In the genomic region with DNA sequence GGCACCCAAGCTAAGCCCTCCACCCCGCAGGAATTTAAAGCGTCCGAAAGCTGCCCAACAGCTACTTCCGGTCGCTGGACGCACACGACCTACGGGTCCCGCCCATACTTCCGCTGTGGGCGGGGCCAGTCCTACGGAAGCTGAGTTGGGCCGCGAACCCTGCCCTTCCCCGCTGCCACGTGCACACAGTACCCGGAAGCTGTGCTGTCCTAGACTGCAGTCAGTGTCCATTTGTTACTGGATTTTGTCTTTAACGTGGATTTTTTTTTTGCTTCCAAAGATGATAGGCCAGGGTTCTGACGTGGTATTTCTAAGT, we compare ENCODE assay signal across 8 mouse cellular contexts. TPM values are rescaled to one million over a fixed set of nuclear protein-coding genes. Genes with fewer than 3 reads are reported as not detected.
A peak's percentile ranks its signal among the peaks of the same experiment; 100 is the strongest.
DNase-seq lines count a peak whose midpoint lies in the region; ATAC-seq and TF ChIP-seq lines count a peak whose summit lies in the region.

A gene (minus strand): TSS at position 79 of the 316 bp plus-strand sequence.

- H3K9me3 ChIP-seq in G1E (replicated peaks): no peaks in the 10 kb centered on the region
- no peaks in the 10 kb centered on the region for H3K9me3 ChIP-seq in forebrain, postnatal 0 days (ENCODE audit: low read length)
- H3K9me3 ChIP-seq in lung, embryonic 15.5 days: no peaks in the 10 kb centered on the region

- peak within 1 kb of the TSS; percentile 76 for H3K4me2 ChIP-seq in forebrain, postnatal 0 days (ENCODE audit: low read depth)
- peak within 1 kb of the TSS; percentile 63 for H3K4me2 ChIP-seq in lung, embryonic 15.5 days

- H3K9ac ChIP-seq in forebrain, postnatal 0 days: peak within 1 kb of the TSS; percentile 90
- peak within 1 kb of the TSS; percentile 80 for H3K9ac ChIP-seq in lung, embryonic 15.5 days

- peaks cover 48% of the 10 kb centered on the region for H3K36me3 ChIP-seq in G1E (replicated peaks)
- H3K36me3 ChIP-seq in forebrain, postnatal 0 days (ENCODE audit: insufficient read depth): peaks cover 11% of the 10 kb centered on the region; the same call in 1 of the 2 replicates
- H3K36me3 ChIP-seq in lung, embryonic 15.5 days: peaks cover 25% of the 10 kb centered on the region

- peaks cover 29% of the 10 kb centered on the region for H3K4me1 ChIP-seq in G1E (ENCODE audit: insufficient read depth, low read depth, low read length)
- peaks cover 6% of the 10 kb centered on the region; the same call in 1 of the 2 replicates for H3K4me1 ChIP-seq in forebrain, postnatal 0 days (ENCODE audit: insufficient read depth)
- peaks cover 16% of the 10 kb centered on the region for H3K4me1 ChIP-seq in lung, embryonic 15.5 days

- peak; percentile 65 for DNase-seq in G1E (ENCODE audit: low spot score)
- DNase-seq in cerebellum, adult 18-20 months: peak; percentile 92 to 95
- peak; percentile 96 for DNase-seq in forebrain, postnatal 0 days
- peak; percentile 94 for DNase-seq in heart, postnatal 4 days
- DNase-seq in layer of hippocampus, adult 8-10 months (ENCODE audit: low spot score in 2 of 2): peak; percentile 82 to 90
- DNase-seq in ovary, adult 18-20 months (ENCODE audit: low spot score): peak; percentile 89
- DNase-seq in thymus, postnatal 0 days (ENCODE audit: low spot score): peak; percentile 93

- under 1% methylated on average over 19 of the region's 19 CpGs for WGBS in forebrain, postnatal 0 days
- WGBS in lung, embryonic 15.5 days: 0% methylated on average over 19 of the region's 19 CpGs

- H3K27ac ChIP-seq in forebrain, postnatal 0 days (ENCODE audit: low read depth, low read length): peak within 1 kb of the TSS; percentile 94
- peak within 1 kb of the TSS; percentile 95 for H3K27ac ChIP-seq in lung, embryonic 15.5 days

- H3K4me3 ChIP-seq in G1E (ENCODE audit: low read depth, low read length): peak within 1 kb of the TSS; percentile 95
- H3K4me3 ChIP-seq in forebrain, postnatal 0 days (ENCODE audit: low read depth, low read length): peak within 1 kb of the TSS; percentile 77
- peak within 1 kb of the TSS; percentile 68 for H3K4me3 ChIP-seq in lung, embryonic 15.5 days

- no peak for TF ChIP-seq CTCF in G1E (IDR thresholded peaks at IDR 0.05; ENCODE audit: low read depth, low read length)
- no peak for TF ChIP-seq CTCF in forebrain, postnatal 0 days (IDR thresholded peaks at IDR 0.05; ENCODE audit: low read depth)

- no peaks in the 10 kb centered on the region for H3K27me3 ChIP-seq in G1E (ENCODE audit: insufficient read depth, low read length)
- no peaks in the 10 kb centered on the region for H3K27me3 ChIP-seq in forebrain, postnatal 0 days (ENCODE audit: insufficient read depth, low read length)
- H3K27me3 ChIP-seq in lung, embryonic 15.5 days: no peaks in the 10 kb centered on the region

- peak; percentile 98 for ATAC-seq in G1E (ENCODE audit: extremely low read depth, insufficient number of reproducible peaks, low FRiP score, poor library complexity, severe bottlenecking)
- ATAC-seq in forebrain, postnatal 0 days: peak; percentile 100
- peak; percentile 99 for ATAC-seq in lung, embryonic 15.5 days (ENCODE audit: borderline replicate concordance, extremely low read depth, low FRiP score, low TSS enrichment)

RNA-seq across cellular contexts. Expression of the gene that starts here (rescaled TPM):
- total RNA-seq in G1E (2014; fragmentation: Nextera tagmentation) (65.8 and 66.2 TPM in 2 replicates), G1E (2017) (106 and 107 TPM in 2 replicates)
- 11.3 and 28.8 TPM in 2 replicates for polyA plus RNA-seq in G1E (2012)
- total RNA-seq in forebrain, postnatal 0 days (2014; rRNA removed): 38.0 and 48.2 TPM in 2 replicates
- polyA plus RNA-seq in forebrain, postnatal 0 days (2015; fragmentation: Nextera tagmentation; extraction: Ambion mirVana): 36.5 and 40.9 TPM in 2 replicates
- 10 to 100 TPM; 38.0 to 39.1 TPM for total RNA-seq in heart, postnatal 4 days (2021)
- total RNA-seq in layer of hippocampus, adult 8-10 months (2022): 10 to 100 TPM; 38.7 to 47.0 (median 42.0) TPM
- 94.2 and 101 TPM in 2 replicates for polyA plus RNA-seq in lung, embryonic 15.5 days (2015; fragmentation: Nextera tagmentation; extraction: Ambion mirVana)
- 86.5 and 93.0 TPM in 2 replicates for polyA plus RNA-seq in thymus, postnatal 0 days (2015; fragmentation: Nextera tagmentation; extraction: Ambion mirVana)

Comparison
In these comparisons a context has a peak if more than half of its experiments do, and no peak if none do; other contexts are left out.
1. Peak in every context shown above with its lines: DNase-seq, ATAC-seq, H3K4me3 ChIP-seq and H3K27ac ChIP-seq.